Mouse (Mus musculus): ENCODE results near the gene Itgax. TPM values are rescaled to one million over a fixed set of nuclear protein-coding genes. Genes with fewer than 3 reads are reported as not detected.

The Itgax gene
- under 1 TPM; 0.23 to 0.40 TPM for total RNA-seq (2021)
- long read RNA-seq, experiment 1: 0 reads
- long read RNA-seq, experiment 2: 0 reads

GRCm38 (mm10) chr7:128128741-128129720, at the start of gene Itgax:
Gene Itgax (plus strand): TSS chr7:128129547.
- DNase-seq (ENCODE audit: low spot score in 2 of 2): no peak

GRCm38 (mm10) chr7:128080012-128080411, 49.3 kb upstream of the Itgax start:
- DNase-seq (ENCODE audit: low spot score in 2 of 2): no peak

GRCm38 (mm10) chr7:128089141-128089540, 40.2 kb upstream of the Itgax start:
- DNase-seq (ENCODE audit: low spot score in 2 of 2): no peak

- no peak for DNase-seq (ENCODE audit: low spot score in 2 of 2)
These were observed 31.2 kb upstream of the Itgax start for GRCm38 (mm10) chr7:128098135-128098534.

- no peak for DNase-seq (ENCODE audit: low spot score in 2 of 2)
These were observed 28.5 kb upstream of the Itgax start for GRCm38 (mm10) chr7:128100742-128101357.

- peak in 1 of 2 experiments; percentile 7 for DNase-seq (ENCODE audit: low spot score in 2 of 2)
These were observed 24.1 kb upstream of the Itgax start for GRCm38 (mm10) chr7:128105246-128105645.

GRCm38 (mm10) chr7:128107462-128107861, 21.9 kb upstream of the Itgax start:
- no peak for DNase-seq (ENCODE audit: low spot score in 2 of 2)

- DNase-seq (ENCODE audit: low spot score in 2 of 2): no peak
These were observed 19.0 kb upstream of the Itgax start for GRCm38 (mm10) chr7:128110314-128110713.

- DNase-seq (ENCODE audit: low spot score in 2 of 2): no peak
These were observed 17.2 kb upstream of the Itgax start for GRCm38 (mm10) chr7:128112131-128112530.

- no peak for DNase-seq (ENCODE audit: low spot score in 2 of 2)
These were observed 14.8 kb upstream of the Itgax start for GRCm38 (mm10) chr7:128114371-128115105.

- DNase-seq (ENCODE audit: low spot score in 2 of 2): no peak
These were observed 14.0 kb upstream of the Itgax start for GRCm38 (mm10) chr7:128115211-128115958.

- no peak for DNase-seq (ENCODE audit: low spot score in 2 of 2)
These were observed 13.0 kb upstream of the Itgax start for GRCm38 (mm10) chr7:128116396-128116795.

- DNase-seq (ENCODE audit: low spot score in 2 of 2): no peak
These were observed 9.4 kb upstream of the Itgax start for GRCm38 (mm10) chr7:128119726-128120490.

- no peak for DNase-seq (ENCODE audit: low spot score in 2 of 2)
These were observed 2.8 kb downstream of the Itgax start for GRCm38 (mm10) chr7:128132148-128132547.

GRCm38 (mm10) chr7:128133596-128133995, 4.2 kb downstream of the Itgax start:
- DNase-seq (ENCODE audit: low spot score in 2 of 2): no peak

GRCm38 (mm10) chr7:128136927-128137326, 7.6 kb downstream of the Itgax start:
- DNase-seq (ENCODE audit: low spot score in 2 of 2): no peak

- DNase-seq (ENCODE audit: low spot score in 2 of 2): no peak
These were observed 10.3 kb downstream of the Itgax start for GRCm38 (mm10) chr7:128139611-128140010.

GRCm38 (mm10) chr7:128150970-128151369, 21.6 kb downstream of the Itgax start:
- no peak for DNase-seq (ENCODE audit: low spot score in 2 of 2)

- no peak for DNase-seq (ENCODE audit: low spot score in 2 of 2)
These were observed 24.7 kb downstream of the Itgax start, which contains the start of gene Itgad for GRCm38 (mm10) chr7:128154076-128154475. Gene Itgad (plus strand): TSS chr7:128154376.

- DNase-seq (ENCODE audit: low spot score in 2 of 2): no peak
These were observed 25.6 kb downstream of the Itgax start for GRCm38 (mm10) chr7:128154924-128155323.

All from left cerebral cortex, adult 18-20 months (tissue).